Mouse (Mus musculus): Measurements from ENCODE around the gene Gm20388. TPM values are rescaled to one million over a fixed set of nuclear protein-coding genes. Genes with fewer than 3 reads are reported as not detected.

The Gm20388 gene
- polyA plus RNA-seq, 1 experiment from 2014 or later: 5.5 TPM

- H3K36me3 ChIP-seq: no peaks in the 10 kb centered on the region
- no peaks in the 10 kb centered on the region for H3K9me3 ChIP-seq
- H3K4me3 ChIP-seq: no peak overlapping the region
- H3K4me1 ChIP-seq: 0 out of 2 replicates have a peak, but pooled peaks cover 11% of the 10 kb centered on the region
- ATAC-seq (ENCODE audit: borderline replicate concordance, extremely low read depth, low FRiP score, low TSS enrichment): no peak
- H3K27me3 ChIP-seq: no peaks in the 10 kb centered on the region; the same call in 1 of the 2 replicates
- no peak overlapping the region for H3K9ac ChIP-seq
- 29% methylated on average over 20 of the region's 20 CpGs for WGBS
- peak overlapping the region; percentile 16 for H3K4me2 ChIP-seq
- no peak overlapping the region for H3K27ac ChIP-seq
Measured at GRCm38 (mm10) chr8:121675701-121676100, 1765.1 kb downstream of the Gm20388 start.

DNA sequence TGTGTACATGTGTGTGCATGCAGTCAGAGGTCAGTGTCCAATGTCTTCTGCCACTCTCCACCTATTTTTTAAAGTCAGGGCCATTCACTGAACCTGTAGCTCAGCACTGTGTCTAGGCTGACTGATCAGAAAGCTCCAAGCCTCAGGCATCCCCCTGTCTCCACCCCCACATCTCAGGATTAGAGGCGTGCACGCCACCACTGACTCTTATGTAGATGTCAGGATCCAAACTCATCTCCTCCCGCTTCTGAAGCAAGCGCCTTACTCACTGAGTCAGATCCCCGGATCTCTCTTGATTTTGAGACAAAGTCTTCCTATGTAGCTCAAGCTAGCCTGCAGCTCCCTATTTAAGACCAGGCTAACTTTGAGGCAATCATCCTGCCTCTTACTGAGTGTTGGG, 1768.1 kb downstream of the Gm20388 start:
- Histone ChIP-seq H3K4me2 (no peak overlapping the region), H3K4me3 (no peak overlapping the region), H3K9ac (no peak overlapping the region), H3K4me1 (0 out of 2 replicates have a peak, but pooled peaks cover 4% of the 10 kb centered on the region), H3K27ac (no peak overlapping the region), H3K9me3 (no peaks in the 10 kb centered on the region), H3K27me3 (peaks cover 5% of the 10 kb centered on the region; the same call in 1 of the 2 replicates), H3K36me3 (no peaks in the 10 kb centered on the region)
- no peak for ATAC-seq (ENCODE audit: borderline replicate concordance, extremely low read depth, low FRiP score, low TSS enrichment)
- WGBS: 67% methylated on average over 5 of the region's 5 CpGs

- Histone ChIP-seq H3K4me3 (no peak overlapping the region), H3K27ac (no peak overlapping the region), H3K36me3 (no peaks in the 10 kb centered on the region), H3K4me1 (no peaks in the 10 kb centered on the region), H3K9me3 (no peaks in the 10 kb centered on the region), H3K4me2 (no peak overlapping the region), H3K27me3 (peaks cover 5% of the 10 kb centered on the region; the same call in 1 of the 2 replicates), H3K9ac (no peak overlapping the region)
- ATAC-seq (ENCODE audit: borderline replicate concordance, extremely low read depth, low FRiP score, low TSS enrichment): no peak
- 84% methylated on average over 4 of the region's 4 CpGs for WGBS
Measured at GRCm38 (mm10) chr8:121680896-121681295, 1770.3 kb downstream of the Gm20388 start.

- H3K4me3 ChIP-seq: no peak overlapping the region
Measured at GRCm38 (mm10) chr8:121681457-121681856, 1770.8 kb downstream of the Gm20388 start.

DNA sequence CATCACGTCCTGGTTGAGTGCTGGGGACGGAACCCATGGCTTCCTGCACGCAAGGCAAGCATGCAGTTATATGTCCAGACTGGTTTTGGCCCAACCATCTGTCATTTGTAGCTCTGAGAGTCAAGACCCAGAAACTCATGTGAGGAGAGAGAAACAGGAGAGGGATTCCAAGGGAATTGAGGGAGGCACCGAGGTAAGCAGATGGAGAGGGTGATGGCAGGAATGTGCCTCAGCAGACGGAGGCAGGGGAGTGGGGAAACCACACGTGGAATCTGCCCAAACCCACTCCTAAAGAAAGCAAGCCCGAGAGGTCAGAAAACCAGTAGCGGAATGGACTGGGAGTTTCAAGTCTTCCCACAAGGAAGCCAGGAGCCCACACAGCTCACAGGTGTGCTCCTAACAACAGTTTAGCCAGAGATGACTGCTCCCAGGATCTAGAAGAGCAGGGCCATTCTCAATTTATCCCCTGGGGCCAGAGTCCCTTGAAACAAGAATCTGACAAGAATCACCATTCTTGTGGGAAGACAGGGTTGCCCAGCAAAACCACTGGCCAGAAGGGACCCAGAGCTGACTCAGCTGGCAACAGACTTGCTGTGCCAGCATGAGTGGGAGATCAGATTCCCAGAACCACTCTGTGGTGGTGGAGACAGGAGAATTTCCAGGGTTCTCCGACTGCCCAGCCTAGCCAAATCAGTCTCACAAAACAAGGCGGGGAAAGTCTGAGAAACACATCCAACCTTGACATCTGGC, 1772.6 kb downstream of the Gm20388 start:
- Histone ChIP-seq H3K36me3 (no peaks in the 10 kb centered on the region), H3K9ac (no peak overlapping the region), H3K9me3 (no peaks in the 10 kb centered on the region), H3K27me3 (peaks cover 5% of the 10 kb centered on the region; the same call in 1 of the 2 replicates), H3K4me2 (no peak overlapping the region), H3K4me3 (no peak overlapping the region), H3K4me1 (no peaks in the 10 kb centered on the region), H3K27ac (no peak overlapping the region)
- 58% methylated on average over 10 of the region's 10 CpGs for WGBS
- ATAC-seq (ENCODE audit: borderline replicate concordance, extremely low read depth, low FRiP score, low TSS enrichment): no peak

More at GRCm38 (mm10) chr8:121681457-121681856, 1770.8 kb downstream of the Gm20388 start:
- WGBS: 54% methylated on average over 10 of the region's 10 CpGs
- no peaks in the 10 kb centered on the region for H3K4me1 ChIP-seq
- peaks cover 5% of the 10 kb centered on the region; the same call in 1 of the 2 replicates for H3K27me3 ChIP-seq
- no peak for ATAC-seq (ENCODE audit: borderline replicate concordance, extremely low read depth, low FRiP score, low TSS enrichment)
- H3K36me3 ChIP-seq: no peaks in the 10 kb centered on the region
- H3K9ac ChIP-seq: no peak overlapping the region
- no peaks in the 10 kb centered on the region for H3K9me3 ChIP-seq
- no peak overlapping the region for H3K4me2 ChIP-seq
- no peak overlapping the region for H3K27ac ChIP-seq

DNA sequence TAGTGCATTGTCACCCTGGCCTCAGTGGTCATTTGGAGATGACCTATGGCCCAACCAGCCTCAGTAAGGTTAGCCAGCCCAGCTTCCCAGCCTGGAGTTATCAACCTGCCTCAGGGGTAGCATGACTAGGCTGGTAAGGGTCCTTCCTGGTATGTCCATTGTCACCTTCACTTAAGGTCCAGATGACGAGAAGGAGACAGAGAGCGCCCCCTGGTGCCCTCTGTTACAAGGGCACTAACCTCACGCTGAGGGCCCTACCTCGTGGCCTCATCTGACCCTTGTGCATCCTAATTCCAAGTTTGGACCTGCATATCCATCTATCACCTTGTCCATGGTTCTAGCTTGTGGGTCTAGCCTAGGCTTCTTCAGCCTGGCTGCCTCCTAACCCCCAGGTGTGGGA, 1774.8 kb downstream of the Gm20388 start:
- ATAC-seq (ENCODE audit: borderline replicate concordance, extremely low read depth, low FRiP score, low TSS enrichment): no peak
- Histone ChIP-seq H3K4me3 (no peak overlapping the region), H3K27ac (no peak overlapping the region), H3K4me1 (no peaks in the 10 kb centered on the region), H3K27me3 (peaks cover 5% of the 10 kb centered on the region; the same call in 1 of the 2 replicates), H3K9ac (no peak overlapping the region), H3K9me3 (no peaks in the 10 kb centered on the region), H3K36me3 (no peaks in the 10 kb centered on the region), H3K4me2 (no peak overlapping the region)
- 19% methylated on average over 4 of the region's 4 CpGs for WGBS

- 56% methylated on average over 14 of the region's 14 CpGs for WGBS
Measured at GRCm38 (mm10) chr8:121687455-121688161, 1777.0 kb downstream of the Gm20388 start.

GRCm38 (mm10) chr8:121688496-121688895, 1777.9 kb downstream of the Gm20388 start:
- Histone ChIP-seq H3K4me3 (no peak overlapping the region), H3K9me3 (no peaks in the 10 kb centered on the region), H3K27ac (no peak overlapping the region), H3K9ac (no peak overlapping the region), H3K36me3 (no peaks in the 10 kb centered on the region), H3K27me3 (no peaks in the 10 kb centered on the region), H3K4me1 (no peaks in the 10 kb centered on the region), H3K4me2 (no peak overlapping the region)
- no peak for ATAC-seq (ENCODE audit: borderline replicate concordance, extremely low read depth, low FRiP score, low TSS enrichment)
- 32% methylated on average over 5 of the region's 5 CpGs for WGBS

More at GRCm38 (mm10) chr8:121687455-121688161, 1777.0 kb downstream of the Gm20388 start:
- Histone ChIP-seq H3K9ac (no peak overlapping the region), H3K4me2 (no peak overlapping the region), H3K9me3 (no peaks in the 10 kb centered on the region), H3K27ac (no peak overlapping the region), H3K27me3 (no peaks in the 10 kb centered on the region), H3K4me3 (no peak overlapping the region), H3K4me1 (no peaks in the 10 kb centered on the region), H3K36me3 (no peaks in the 10 kb centered on the region)
- ATAC-seq (ENCODE audit: borderline replicate concordance, extremely low read depth, low FRiP score, low TSS enrichment): no peak

GRCm38 (mm10) chr8:121694453-121694852, 1783.8 kb downstream of the Gm20388 start:
- Histone ChIP-seq H3K4me1 (peaks cover 12% of the 10 kb centered on the region), H3K9ac (no peak overlapping the region), H3K27me3 (no peaks in the 10 kb centered on the region), H3K4me2 (no peak overlapping the region), H3K9me3 (no peaks in the 10 kb centered on the region), H3K36me3 (no peaks in the 10 kb centered on the region), H3K4me3 (no peak overlapping the region), H3K27ac (no peak overlapping the region)
- ATAC-seq (ENCODE audit: borderline replicate concordance, extremely low read depth, low FRiP score, low TSS enrichment): no peak
- 48% methylated on average over 4 of the region's 4 CpGs for WGBS

- Histone ChIP-seq H3K4me3 (no peak overlapping the region), H3K4me2 (no peak overlapping the region), H3K9me3 (no peaks in the 10 kb centered on the region), H3K9ac (no peak overlapping the region), H3K27ac (no peak overlapping the region), H3K36me3 (no peaks in the 10 kb centered on the region), H3K4me1 (peaks cover 12% of the 10 kb centered on the region), H3K27me3 (no peaks in the 10 kb centered on the region)
- no peak for ATAC-seq (ENCODE audit: borderline replicate concordance, extremely low read depth, low FRiP score, low TSS enrichment)
- WGBS: 60% methylated on average over 6 of the region's 6 CpGs
Measured at GRCm38 (mm10) chr8:121695585-121696184, 1785.0 kb downstream of the Gm20388 start.

- 2% methylated on average over 17 of the region's 17 CpGs for WGBS
- Histone ChIP-seq H3K4me3 (0 out of 2 replicates have a peak overlapping the region, but pooled peaks have one; percentile 12), H3K27me3 (no peaks in the 10 kb centered on the region), H3K4me1 (peaks cover 12% of the 10 kb centered on the region), H3K9ac (no peak overlapping the region), H3K27ac (no peak overlapping the region), H3K4me2 (peak overlapping the region; percentile 43), H3K9me3 (no peaks in the 10 kb centered on the region), H3K36me3 (no peaks in the 10 kb centered on the region)
- ATAC-seq (ENCODE audit: borderline replicate concordance, extremely low read depth, low FRiP score, low TSS enrichment): peak; percentile 69
Measured at GRCm38 (mm10) chr8:121697735-121698614, 1787.3 kb downstream of the Gm20388 start.

Data from lung, embryonic 15.5 days (tissue).